Mouse (Mus musculus) lung, embryonic 15.5 days (tissue): Measurements from ENCODE around the gene Krt82. TPM values are rescaled to one million over a fixed set of nuclear protein-coding genes. Genes with fewer than 3 reads are reported as not detected.

Source experiments
- ATAC-seq: fragments of 200-750 bp; cut with Nextera tagmentation; 2 replicates; pipeline ENCODE4 v1.8.0; 2017; ENCODE audit warnings: moderate number of reproducible peaks, borderline replicate concordance; ENCODE audit not compliant: low FRiP score, low TSS enrichment; ENCODE audit errors: extremely low read depth
- H3K27ac ChIP-seq: fragments of 300-500 bp; sonication (generic); 2 replicates; pipeline ENCODE4 v1.5.1; 2015; ENCODE audit warnings: moderate library complexity, mild to moderate bottlenecking, inconsistent platforms
- H3K27me3 ChIP-seq: fragments of 300-500 bp; sonication (generic); 2 replicates; pipeline ENCODE4 v1.6.1; 2015; ENCODE audit warnings: inconsistent platforms
- H3K36me3 ChIP-seq: fragments of 300-500 bp; sonication (generic); 2 replicates; pipeline ENCODE4 v1.6.1; 2015; ENCODE audit warnings: inconsistent platforms
- H3K4me1 ChIP-seq: fragments of 300-500 bp; sonication (generic); 2 replicates; pipeline ENCODE4 v1.6.1; 2015; ENCODE audit warnings: inconsistent platforms
- H3K4me2 ChIP-seq: fragments of 300-500 bp; sonication (generic); 2 replicates; pipeline ENCODE4 v1.6.1; 2015; ENCODE audit warnings: inconsistent platforms, mild to moderate bottlenecking, moderate library complexity
- H3K4me3 ChIP-seq: fragments of 300-500 bp; sonication (generic); 2 replicates; pipeline ENCODE4 v1.5.1; 2015; ENCODE audit warnings: mild to moderate bottlenecking, inconsistent platforms
- H3K9ac ChIP-seq: fragments of 300-500 bp; sonication (generic); 2 replicates; pipeline ENCODE4 v1.6.1; 2015; ENCODE audit warnings: inconsistent platforms
- H3K9me3 ChIP-seq: fragments of 300-500 bp; sonication (generic); 2 replicates; pipeline ENCODE4 v1.6.1; 2016; ENCODE audit warnings: inconsistent platforms
- WGBS: fragments of 180-500 bp; shearing (Covaris S2); methylation state at CpG from one replicate; pipeline ENCODE4 v1.1.7; 2015; 5-methylcytosine and 5-hydroxymethylcytosine counted together
- microRNA-seq: library from miRNA; unstranded; fragments of <30 nt; microRNA quantifications from one replicate; pipeline ENCODE4, GENCODE M21; 2016
- polyA plus RNA-seq: library from polyadenylated mRNA; unstranded; fragments of >200 nt; fragmentation: Nextera tagmentation; extraction: Ambion mirVana; gene quantifications from 2 replicates; pipeline ENCODE4 v1.2.1, GENCODE M21; 2015

Krt82 gene
- polyA plus RNA-seq, 1 experiment from 2014 or later = not detected

DNA sequence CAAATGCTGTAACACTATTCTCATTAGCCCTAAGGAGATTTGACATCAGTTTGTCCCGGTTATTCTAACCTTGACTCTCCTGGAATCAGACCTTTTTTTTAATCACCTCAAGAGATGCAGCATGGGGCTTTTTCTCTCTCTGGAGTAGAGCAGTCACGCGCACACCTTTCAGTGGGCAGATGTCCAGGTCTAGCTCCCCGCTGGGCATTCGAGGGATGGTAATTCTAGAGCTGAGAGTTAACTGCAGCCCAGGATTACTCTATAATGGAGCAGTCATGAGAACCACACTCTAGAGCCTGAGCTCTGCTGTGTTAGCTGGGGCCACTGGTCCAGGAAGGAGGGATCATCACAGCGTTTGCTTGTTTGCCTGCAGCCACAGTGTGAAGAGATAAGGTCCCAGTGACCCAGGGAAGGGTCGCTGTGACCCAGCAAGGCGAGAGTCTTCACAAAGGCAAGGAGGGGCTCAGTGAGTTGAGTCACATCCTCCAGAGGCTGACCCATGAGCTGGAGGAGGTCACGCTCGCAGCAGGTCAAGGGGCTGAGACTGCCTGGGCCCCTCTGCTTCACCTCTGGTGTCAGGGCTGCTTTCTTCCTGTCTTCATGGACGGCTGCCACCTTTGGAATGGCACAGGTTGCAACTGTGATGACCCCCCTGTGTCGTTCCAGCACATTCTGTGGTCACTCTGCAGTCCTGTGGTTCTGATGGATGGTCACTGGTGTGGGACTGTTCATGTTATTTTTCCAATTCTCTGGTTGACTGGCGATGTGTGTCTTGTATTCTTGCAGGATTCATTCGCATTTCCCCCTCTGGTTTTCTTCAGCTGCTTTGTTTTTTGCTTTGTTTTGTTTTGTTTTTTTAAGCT, 43.3 kb downstream of the Krt82 start:
- no peaks in the 10 kb centered on the region for H3K36me3 ChIP-seq
- H3K4me2 ChIP-seq = no peak overlapping the region
- no peak overlapping the region for H3K9ac ChIP-seq
- no peak overlapping the region for H3K27ac ChIP-seq
- no peaks in the 10 kb centered on the region for H3K9me3 ChIP-seq
- H3K4me3 ChIP-seq = no peak overlapping the region
- H3K4me1 ChIP-seq = no peaks in the 10 kb centered on the region
- no peaks in the 10 kb centered on the region; the same call in 1 of the 2 replicates for H3K27me3 ChIP-seq
- WGBS = 41% methylated on average over 14 of the region's 14 CpGs
- ATAC-seq = no peak

DNA sequence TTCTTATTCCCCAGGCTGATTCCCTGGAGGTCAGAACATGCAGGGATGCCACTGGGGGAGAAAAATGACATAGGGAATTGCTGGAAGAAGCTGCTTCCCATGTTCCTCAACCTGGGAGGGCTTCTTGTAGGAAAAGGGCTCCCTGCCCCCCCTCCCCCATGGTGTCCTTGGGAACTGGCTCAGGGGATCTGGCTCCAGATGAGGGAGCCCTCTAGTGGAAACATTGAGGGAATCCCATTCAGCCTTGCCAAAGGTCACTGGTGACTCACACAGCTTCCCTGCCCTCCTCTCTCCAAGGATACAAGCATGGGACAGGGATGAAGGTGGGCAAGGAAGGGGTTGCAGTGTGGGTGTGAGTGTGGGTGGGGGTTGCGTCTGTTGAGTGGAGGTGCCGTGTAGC, 53.3 kb downstream of the Krt82 start:
- Histone ChIP-seq H3K27me3 (no peaks in the 10 kb centered on the region), H3K36me3 (no peaks in the 10 kb centered on the region), H3K9me3 (no peaks in the 10 kb centered on the region), H3K4me2 (no peak overlapping the region), H3K9ac (no peak overlapping the region), H3K27ac (no peak overlapping the region), H3K4me3 (no peak overlapping the region), H3K4me1 (no peaks in the 10 kb centered on the region)
- 60% methylated on average over 2 of the region's 2 CpGs for WGBS
- no peak for ATAC-seq

DNA sequence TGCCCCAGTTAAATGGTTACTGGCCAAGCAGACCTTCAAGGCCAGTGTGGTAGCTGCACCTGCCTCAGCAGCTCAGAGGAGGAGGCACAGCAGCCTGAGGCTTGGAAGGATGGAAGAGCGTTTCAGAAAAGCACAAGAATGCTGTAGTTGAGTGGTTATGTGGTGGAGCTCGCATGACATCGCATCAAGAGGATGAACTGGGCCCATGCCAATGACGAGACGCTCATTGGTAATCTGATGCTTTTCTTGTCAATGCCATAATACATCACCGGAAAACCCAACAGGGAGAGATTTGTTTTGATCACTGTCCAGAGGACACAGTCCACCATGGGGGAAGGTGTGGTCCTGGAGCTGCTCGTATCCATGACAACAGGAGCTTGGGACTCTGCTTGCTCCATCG, 55.2 kb downstream of the Krt82 start:
- WGBS = 76% methylated on average over 8 of the region's 8 CpGs
- Histone ChIP-seq H3K27ac (no peak overlapping the region), H3K9ac (no peak overlapping the region), H3K4me1 (peaks cover 5% of the 10 kb centered on the region), H3K36me3 (no peaks in the 10 kb centered on the region), H3K27me3 (no peaks in the 10 kb centered on the region), H3K9me3 (no peaks in the 10 kb centered on the region), H3K4me3 (no peak overlapping the region), H3K4me2 (no peak overlapping the region)
- ATAC-seq = no peak

DNA sequence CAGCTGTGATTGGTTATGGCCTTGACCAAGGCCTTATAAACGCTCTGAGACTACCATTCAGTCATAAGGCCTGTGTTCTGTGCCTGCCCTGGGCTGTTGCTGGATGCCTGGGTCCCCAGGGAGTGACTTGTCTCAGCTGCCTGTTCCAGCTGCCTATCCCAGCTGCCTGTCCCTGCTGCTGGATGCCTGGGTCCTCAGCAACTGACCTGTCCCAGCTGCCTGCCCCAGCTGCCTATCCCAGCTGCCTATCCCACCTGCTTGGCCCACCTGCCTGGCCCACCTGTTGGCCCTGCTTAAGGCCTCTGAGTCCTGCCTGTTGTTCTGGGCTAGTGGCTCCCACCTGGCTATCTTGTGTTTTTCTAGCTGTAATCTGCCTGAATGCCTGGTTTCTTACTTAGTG, 56.3 kb downstream of the Krt82 start:
- H3K4me3 ChIP-seq = no peak overlapping the region
- H3K4me2 ChIP-seq = no peak overlapping the region
- no peaks in the 10 kb centered on the region for H3K9me3 ChIP-seq
- no peaks in the 10 kb centered on the region for H3K27me3 ChIP-seq
- 69% methylated on average over 1 of the region's 1 CpGs for WGBS
- H3K9ac ChIP-seq = no peak overlapping the region
- ATAC-seq = no peak
- no peak overlapping the region for H3K27ac ChIP-seq
- no peaks in the 10 kb centered on the region for H3K36me3 ChIP-seq
- H3K4me1 ChIP-seq = peaks cover 5% of the 10 kb centered on the region

DNA sequence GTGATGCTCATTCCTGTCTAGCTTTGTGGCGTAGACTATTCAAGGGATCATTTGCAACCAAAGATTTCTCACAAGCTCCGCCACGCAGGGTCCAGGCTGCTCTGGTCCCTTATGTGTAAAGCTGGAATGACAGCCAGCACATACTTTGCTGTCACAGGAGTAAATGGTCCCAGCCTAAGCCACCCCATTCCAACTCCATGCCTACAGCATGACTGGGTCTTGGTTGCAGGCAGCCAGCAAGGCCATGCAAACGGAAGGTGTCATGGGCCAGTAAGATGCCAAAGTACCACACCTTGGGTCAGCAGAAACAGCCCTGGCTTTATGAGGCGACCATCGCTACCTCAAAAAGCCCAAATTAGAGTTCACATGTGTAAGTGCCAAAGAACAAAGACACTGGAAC, 56.8 kb downstream of the Krt82 start:
- H3K27ac ChIP-seq = no peak overlapping the region
- H3K36me3 ChIP-seq = no peaks in the 10 kb centered on the region
- no peak overlapping the region for H3K9ac ChIP-seq

DNA sequence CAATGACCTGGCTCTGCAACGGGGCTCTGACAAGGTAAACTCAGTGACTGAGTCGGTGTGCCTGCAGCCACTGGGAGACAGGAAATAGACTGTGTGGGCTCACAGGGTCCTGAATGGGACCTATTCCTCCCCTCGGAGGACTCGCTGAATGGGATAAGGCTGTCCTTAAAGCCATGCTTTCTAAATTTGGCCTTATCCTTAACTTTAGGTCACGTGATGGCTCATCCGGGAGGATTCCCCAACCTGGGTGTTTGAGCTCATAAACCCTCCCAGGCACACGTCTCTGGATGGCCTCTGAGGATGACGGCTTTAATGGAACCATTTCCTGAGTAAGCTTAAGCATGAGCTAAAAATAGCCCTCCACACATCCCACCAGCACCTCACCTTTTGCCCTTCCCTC, 57.7 kb downstream of the Krt82 start:
- no peak overlapping the region for H3K4me2 ChIP-seq
- no peak overlapping the region for H3K9ac ChIP-seq
- 32% methylated on average over 8 of the region's 8 CpGs for WGBS
- no peak overlapping the region for H3K4me3 ChIP-seq
- peaks cover 5% of the 10 kb centered on the region for H3K4me1 ChIP-seq
- no peaks in the 10 kb centered on the region for H3K36me3 ChIP-seq
- no peaks in the 10 kb centered on the region for H3K9me3 ChIP-seq
- no peak overlapping the region for H3K27ac ChIP-seq
- H3K27me3 ChIP-seq = no peaks in the 10 kb centered on the region
- ATAC-seq = no peak

More for the DNA sequence above, 56.8 kb downstream of the Krt82 start:
- H3K4me3 ChIP-seq = no peak overlapping the region
- ATAC-seq = no peak
- WGBS = 89% methylated on average over 6 of the region's 6 CpGs
- H3K4me2 ChIP-seq = no peak overlapping the region
- H3K27me3 ChIP-seq = no peaks in the 10 kb centered on the region
- H3K4me1 ChIP-seq = peaks cover 5% of the 10 kb centered on the region
- no peaks in the 10 kb centered on the region for H3K9me3 ChIP-seq

DNA sequence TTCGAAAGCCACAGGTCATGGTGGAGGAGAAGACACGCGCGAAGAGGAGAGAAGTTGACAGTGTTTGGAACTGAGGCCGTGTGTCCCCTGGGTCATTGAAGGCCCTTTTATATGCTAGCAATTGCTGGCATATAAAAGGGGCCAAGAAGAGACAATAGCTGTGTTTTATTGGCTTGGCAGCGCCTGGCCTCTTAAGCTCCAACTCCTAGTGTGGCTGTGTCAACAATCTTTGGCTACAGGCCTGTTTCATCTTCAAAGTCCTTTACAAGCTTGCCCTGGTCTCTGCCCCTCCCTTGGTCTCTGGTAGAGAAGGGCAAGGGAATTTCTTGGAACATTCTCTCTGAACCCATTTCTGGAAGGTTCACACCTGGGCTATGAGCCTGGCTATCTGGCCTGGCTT, 59.0 kb downstream of the Krt82 start, which contains the start of gene Krt83:
Gene Krt83 (minus strand): TSS at position 82 of the 400 bp plus-strand sequence.
- no peak within 1 kb of the TSS for H3K4me3 ChIP-seq
- no peak within 1 kb of the TSS for H3K9ac ChIP-seq
- no peak within 1 kb of the TSS for H3K27ac ChIP-seq
- H3K4me2 ChIP-seq = no peak within 1 kb of the TSS
- peaks cover 5% of the 10 kb centered on the region for H3K4me1 ChIP-seq
- no peak for ATAC-seq
- H3K27me3 ChIP-seq = no peaks in the 10 kb centered on the region
- no peaks in the 10 kb centered on the region for H3K36me3 ChIP-seq
- H3K9me3 ChIP-seq = no peaks in the 10 kb centered on the region
- WGBS = 71% methylated on average over 6 of the region's 6 CpGs

Small RNA genes lying within 50 kb of the gene (microRNA-seq; reads per million reads assigned to microRNA genes)
- not detected for gene Gm44393
- gene Gm44460 = not detected

Other genes with a start within 250 kb of the Krt82 start
- gene Krt80, start 180.5 kb downstream of the Krt82 start, polyA plus RNA-seq = 1.7 and 2.0 TPM in 2 replicates
- gene Krt7, start 139.6 kb downstream of the Krt82 start, polyA plus RNA-seq = 152 and 158 TPM in 2 replicates
- gene Krt87, start 111.9 kb downstream of the Krt82 start, polyA plus RNA-seq = 0.38 and 0.39 TPM in 2 replicates
- gene Krt88, start 102.9 kb downstream of the Krt82 start, polyA plus RNA-seq = not detected in 2 replicates
- not detected in 2 replicates for gene Krt81, start 86.9 kb downstream of the Krt82 start, polyA plus RNA-seq
- not detected in 2 replicates for gene Krt86, start 77.2 kb downstream of the Krt82 start, polyA plus RNA-seq
- 0.13 TPM in 1 of 2 replicates, not detected in the other for gene Krt83, start 59.2 kb downstream of the Krt82 start, polyA plus RNA-seq
- gene Gm49425, start 33.4 kb downstream of the Krt82 start, polyA plus RNA-seq = not detected in 2 replicates
- gene Krt84, start 17.8 kb downstream of the Krt82 start, polyA plus RNA-seq = not detected in 2 replicates
- gene Krt90, start 12.3 kb upstream of the Krt82 start, polyA plus RNA-seq = 0.05 TPM in 1 of 2 replicates, not detected in the other
- 0.05 and 0.14 TPM in 2 replicates for gene Krt75, start 23.2 kb upstream of the Krt82 start, polyA plus RNA-seq
- gene Gm5414, start 77.5 kb upstream of the Krt82 start, polyA plus RNA-seq = not detected in 2 replicates
- gene Gm5478, start 96.7 kb upstream of the Krt82 start, polyA plus RNA-seq = not detected in 2 replicates
- gene Krt6b, start 129.6 kb upstream of the Krt82 start, polyA plus RNA-seq = not detected in 2 replicates
- gene Krt6a, start 143.6 kb upstream of the Krt82 start, polyA plus RNA-seq = 0.39 and 1.5 TPM in 2 replicates
- 4.7 and 11.1 TPM in 2 replicates for gene Krt5, start 162.2 kb upstream of the Krt82 start, polyA plus RNA-seq
- not detected in 2 replicates for gene Krt71, start 192.4 kb upstream of the Krt82 start, polyA plus RNA-seq
- gene Krt72, start 235.8 kb upstream of the Krt82 start, polyA plus RNA-seq = not detected in 2 replicates